Mouse (Mus musculus): ENCODE results near the gene Nes.

DNA sequence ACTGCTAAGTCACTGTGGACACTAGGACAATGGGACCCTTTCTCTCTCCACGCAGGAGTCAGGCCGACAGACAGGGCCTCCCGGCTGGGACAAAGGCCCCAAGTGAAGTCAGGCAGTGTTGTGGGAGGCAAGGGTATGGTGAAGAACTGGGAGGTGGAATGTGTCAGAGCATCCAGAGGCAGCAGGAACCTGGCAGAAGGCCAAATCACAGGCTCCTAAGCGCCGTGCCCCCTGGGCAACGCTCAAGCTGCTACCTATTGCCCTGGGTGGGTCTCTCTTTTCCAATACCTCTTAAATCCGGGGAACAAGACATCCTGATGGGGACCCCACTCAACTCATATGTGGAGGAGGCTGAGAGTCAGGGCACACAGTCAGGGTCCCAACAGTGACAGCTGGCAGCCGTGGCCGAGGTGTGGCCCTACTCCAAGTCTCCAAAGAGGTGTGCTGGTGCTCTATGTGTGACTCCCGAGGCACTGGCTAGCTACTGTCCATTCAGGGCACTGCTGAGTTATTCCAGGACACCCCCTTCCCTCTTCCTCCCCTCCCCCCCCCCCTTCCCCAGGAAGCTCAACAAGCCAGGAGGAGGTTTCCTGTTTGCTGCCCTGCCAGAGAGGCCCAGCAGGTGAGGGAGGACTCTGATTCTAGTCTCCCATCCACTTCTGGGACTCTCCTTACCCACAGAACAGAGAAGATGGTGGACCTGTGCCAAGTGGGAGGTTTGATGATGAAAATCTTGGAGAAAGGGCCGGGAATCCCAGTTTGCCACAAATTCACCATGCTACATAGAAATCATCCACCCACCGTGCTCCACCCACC is 14.8 kb downstream of the Nes start:
- TF ChIP-seq POLR2A (IDR thresholded peaks at IDR 0.05; ENCODE audit: borderline replicate concordance, extremely low read depth, low read depth, low read length) (no peak), CTCF (IDR thresholded peaks at IDR 0.05; ENCODE audit: insufficient read depth, low read length) (no peak)
